Mouse (Mus musculus): ENCODE data around the gene Sash3. TPM values are rescaled to one million over a fixed set of nuclear protein-coding genes. Genes with fewer than 3 reads are reported as not detected.

Gene Sash3
- total RNA-seq, 2 experiments from 2014 or later: 1.5 to 1.8 TPM

DNA sequence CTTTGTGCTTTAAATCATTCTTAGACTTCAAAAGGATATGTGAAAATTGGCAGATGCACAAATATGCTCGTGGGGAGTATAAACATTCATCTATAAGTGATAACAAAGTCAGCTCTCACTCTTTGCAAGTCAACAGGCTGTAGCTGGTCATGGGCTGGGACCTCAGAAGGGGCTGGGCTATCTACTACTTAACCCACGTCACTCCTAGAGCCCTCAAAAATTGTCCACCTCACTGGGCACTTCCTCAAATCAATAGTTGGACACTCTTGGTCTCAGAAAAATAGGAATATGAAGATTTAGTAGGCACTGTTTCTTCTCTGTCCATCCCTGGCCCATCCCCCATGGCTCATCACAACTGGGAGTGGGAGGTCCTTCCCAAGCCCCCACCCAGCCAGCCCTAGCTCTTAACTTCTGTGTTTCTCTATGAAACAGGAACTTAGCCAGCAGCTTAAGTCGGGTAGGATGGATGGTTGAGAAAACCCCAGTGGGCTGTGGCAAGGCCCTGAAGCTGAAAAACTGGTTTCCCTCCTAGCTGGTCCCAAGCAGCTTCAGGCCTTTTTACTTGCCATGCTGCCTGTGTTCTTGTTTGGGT is 5.9 kb upstream of the Sash3 start:
- no peak for DNase-seq (ENCODE audit: low spot score in 2 of 2)

DNA sequence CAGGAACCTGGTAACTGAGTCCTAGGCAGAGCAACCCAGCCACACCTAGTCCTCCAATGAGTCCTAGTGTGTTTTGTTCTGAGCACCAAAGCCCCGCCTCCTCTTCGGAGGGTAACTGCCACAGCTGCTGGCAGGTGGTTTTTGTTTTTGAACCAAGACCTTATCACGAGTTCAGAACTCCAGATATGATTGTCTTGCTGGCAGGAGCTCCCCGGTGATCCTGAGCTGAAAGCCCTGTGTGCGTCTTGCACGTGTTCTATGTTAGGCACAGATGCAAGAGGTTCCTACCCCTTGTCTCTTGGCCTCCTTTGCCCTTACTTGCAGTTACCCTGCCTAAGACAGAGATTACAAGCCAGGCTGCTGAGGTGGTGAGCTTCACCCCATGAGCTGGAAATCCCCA is 4.8 kb upstream of the Sash3 start:
- DNase-seq (ENCODE audit: low spot score in 2 of 2): no peak

DNA sequence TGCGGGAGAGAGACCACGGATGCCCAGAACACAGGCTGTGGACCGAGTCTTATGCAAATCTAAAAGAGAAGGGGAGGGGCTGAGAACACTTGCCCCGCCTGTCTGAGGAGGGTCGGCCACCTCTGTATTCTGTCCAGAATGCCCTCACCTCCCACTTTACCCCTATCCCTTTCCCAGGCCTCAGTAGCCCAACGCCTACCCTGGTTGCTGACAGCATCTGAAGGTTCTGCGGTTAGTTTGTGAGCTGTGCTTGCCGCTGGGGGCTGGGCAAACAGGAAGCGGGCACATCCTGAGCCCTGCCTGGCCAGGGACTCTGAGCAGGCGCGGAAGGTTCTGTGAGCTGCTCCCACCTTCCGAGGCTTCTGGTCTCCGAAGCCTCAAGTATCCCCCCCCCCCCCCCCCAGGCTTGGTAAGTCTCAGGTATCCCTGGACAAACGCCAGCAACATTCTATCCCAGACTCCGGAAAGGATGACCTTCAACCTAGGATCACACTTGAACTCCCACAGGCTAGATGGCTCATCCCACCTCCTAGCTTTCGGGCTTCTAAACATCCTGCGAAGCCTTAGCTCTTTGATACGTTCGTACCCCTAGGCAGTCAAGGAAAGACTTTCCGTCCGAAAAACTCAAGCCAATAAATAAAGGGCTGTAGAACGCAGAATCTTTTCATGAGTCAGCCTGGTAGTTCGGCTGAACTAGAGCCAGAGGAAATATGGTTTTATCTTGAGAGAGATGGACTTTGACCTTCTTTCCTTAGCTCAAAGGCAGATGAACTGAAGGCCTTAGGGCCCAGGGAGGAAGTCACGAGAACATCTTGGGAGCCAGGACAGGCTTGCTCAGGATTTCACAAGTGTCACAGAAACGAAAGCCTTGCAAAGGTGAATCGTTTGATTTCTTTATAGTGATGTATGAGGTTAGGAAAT is 2.6 kb upstream of the Sash3 start:
- no peak for DNase-seq (ENCODE audit: low spot score in 2 of 2)

DNA sequence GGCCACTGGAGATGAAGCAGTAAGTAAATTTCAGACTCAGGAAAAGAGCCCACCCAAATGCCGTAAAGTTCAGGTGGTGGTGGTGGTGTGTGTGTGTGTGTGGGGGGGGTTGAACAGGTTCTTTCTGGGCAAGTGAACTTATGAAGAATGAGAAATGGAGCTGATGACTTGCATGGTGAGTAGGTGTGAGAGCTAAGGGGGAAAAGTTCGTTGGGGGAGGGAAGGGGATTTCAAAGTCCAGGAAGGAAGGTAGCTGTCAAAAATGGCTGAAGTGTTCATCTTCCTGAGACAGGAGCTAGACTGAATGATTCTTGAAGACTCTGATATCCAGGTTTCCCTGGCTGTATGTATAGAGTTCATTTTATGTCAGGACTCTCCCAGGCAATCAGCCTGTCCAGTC is 990 bp downstream of the Sash3 start:
- DNase-seq (ENCODE audit: low spot score in 2 of 2): no peak

DNA sequence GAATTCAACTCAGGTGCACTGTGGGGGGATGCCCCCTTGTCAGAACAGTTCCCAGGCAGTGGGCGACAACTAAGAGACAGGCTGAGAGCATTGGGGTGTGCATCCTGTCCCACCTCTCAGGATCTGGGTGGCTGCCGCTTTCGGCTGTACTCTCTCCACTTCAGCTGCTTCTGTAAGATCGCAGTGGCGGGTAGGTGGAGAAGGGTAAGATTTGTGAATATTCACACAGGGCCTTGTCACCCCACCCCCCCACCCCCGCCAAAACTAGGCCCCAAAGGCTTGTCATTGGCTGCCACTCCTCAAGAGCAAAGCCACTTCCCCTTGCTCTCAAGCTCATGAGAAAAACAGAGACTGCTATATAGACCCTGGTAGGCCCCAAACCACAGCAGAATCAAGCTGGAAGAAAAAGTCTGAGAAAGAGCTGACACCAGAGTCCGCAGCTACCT is 1.5 kb downstream of the Sash3 start:
- DNase-seq (ENCODE audit: low spot score in 2 of 2): no peak

DNA sequence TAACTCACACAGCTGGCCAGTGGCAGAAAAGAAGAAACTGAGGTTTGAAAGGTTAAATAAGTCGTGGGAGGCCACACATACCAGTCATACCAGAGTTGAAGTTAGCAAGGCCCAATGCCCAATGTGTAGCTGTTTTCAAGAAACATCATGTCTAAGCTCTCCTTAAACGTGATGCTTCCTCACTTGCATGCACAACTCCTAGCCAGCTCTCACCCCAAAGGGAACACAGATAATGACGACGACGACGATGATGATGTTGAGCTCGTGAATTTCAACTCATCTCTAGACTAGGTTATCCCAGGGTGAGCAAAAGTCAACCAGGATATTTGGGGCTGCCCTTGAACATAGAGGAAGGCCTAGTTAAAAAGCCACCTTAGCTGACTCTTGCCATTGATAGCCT is 5.9 kb downstream of the Sash3 start:
- DNase-seq (ENCODE audit: low spot score in 2 of 2): no peak

DNA sequence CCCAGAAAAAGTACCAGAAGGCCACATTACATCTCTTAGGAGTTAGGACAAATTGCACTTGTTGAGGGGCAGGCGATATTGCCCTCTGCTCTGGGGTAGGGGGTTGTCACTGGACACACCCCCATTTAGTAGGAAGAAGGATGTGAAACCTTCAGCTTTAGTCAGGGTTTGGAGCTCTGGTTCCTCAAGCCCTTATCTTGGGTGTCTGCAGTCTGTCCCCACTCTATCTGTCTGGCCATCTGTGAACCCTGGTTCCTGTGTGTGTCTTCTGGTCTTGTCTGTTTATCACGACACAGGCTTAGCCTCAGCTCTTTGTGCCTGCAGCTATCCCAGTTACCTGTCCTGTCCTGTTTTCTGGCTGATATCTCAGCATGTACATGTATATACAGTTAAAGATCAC is 7.2 kb downstream of the Sash3 start:
- no peak for DNase-seq (ENCODE audit: low spot score in 2 of 2)

DNA sequence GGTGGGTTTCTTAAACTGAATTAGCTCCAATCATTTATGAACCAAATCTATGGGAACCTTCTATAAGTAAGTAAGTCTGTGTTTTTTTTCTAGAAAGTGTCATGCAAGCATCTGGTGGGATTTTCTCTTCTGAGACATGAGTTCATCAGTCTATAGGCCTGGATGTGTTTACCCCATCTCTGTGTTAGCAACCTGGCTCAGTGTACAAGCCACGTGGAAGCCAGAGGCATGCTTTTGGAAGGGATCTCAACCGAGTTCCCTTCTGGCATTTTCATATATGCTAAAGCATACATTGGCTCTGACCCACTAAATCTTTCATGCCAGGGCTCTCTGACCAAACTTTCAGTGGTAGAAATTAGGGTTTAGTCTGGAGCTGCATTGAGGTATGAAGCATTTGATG is 7.7 kb downstream of the Sash3 start:
- no peak for DNase-seq (ENCODE audit: low spot score in 2 of 2)

DNA sequence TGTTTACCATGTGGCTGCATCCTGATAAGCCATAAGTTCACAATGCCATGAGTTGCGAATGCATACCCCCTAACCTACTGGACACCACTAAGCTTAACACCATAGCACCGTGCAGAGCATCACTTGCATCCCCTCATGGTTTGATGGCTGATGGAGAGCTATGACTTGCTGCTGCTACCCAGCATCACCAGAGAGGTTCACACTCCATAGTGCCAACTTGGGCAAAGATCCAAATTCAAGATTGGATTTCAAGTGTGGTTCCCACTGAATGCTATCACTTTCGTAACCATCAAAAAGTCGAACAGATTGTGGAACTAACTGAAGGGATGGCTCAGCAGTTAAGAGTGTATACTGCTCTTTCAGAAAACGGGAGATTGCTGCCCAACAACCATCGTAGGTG is 9.3 kb downstream of the Sash3 start:
- DNase-seq (ENCODE audit: low spot score in 2 of 2): no peak

DNA sequence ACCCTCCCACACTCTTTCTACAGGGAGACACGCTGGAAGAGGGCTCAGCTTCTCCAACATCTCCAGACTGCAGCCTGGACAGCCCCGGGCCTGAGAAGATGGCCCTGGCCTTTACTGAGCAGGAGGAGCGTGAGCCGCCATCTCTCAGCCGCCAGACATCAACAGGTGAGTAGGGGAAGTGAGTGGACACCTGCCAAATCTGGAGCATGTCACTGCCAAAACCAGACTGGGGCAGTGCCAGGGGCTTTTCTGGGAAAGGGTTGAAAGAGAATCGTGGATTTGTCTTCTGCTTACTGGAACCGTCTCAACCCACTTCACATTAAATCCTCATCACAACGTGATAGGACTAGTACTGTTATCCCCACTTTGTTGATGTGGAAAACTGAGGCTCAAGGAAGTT is 11.2 kb downstream of the Sash3 start:
- DNase-seq (ENCODE audit: low spot score in 2 of 2): no peak

DNA sequence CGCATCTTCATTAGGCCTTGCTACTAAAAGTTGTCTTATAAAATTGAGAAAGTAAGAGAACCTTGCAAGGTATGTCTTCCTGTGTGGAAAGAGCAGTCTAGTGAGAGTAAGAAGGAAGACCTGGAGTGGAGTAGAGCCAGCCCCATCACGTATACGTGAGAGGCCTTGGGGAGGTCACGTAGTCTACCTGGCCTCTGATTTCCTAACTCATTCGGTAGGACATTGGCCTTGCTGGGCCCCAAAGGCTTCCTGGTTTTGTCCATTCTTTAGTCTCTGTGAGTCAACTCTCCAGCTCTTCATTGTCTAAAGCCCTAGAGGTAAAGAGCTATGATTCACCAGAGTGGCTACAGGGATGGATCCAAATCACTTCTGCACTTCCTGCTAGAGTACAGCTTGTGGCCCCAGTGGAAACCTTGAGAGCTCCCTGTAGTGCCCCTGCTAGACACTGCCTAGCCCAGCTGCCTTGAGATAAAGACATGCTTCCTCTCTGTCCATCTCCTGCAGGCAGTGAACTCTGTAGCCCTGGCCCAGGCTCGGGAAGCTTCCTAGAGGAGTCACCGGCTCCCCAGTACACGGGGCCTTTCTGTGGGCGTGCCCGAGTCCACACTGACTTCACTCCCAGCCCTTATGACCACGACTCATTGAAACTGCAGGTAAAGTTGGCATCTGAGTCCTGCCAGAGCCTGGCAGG is 12.1 kb downstream of the Sash3 start:
- no peak for DNase-seq (ENCODE audit: low spot score in 2 of 2)

DNA sequence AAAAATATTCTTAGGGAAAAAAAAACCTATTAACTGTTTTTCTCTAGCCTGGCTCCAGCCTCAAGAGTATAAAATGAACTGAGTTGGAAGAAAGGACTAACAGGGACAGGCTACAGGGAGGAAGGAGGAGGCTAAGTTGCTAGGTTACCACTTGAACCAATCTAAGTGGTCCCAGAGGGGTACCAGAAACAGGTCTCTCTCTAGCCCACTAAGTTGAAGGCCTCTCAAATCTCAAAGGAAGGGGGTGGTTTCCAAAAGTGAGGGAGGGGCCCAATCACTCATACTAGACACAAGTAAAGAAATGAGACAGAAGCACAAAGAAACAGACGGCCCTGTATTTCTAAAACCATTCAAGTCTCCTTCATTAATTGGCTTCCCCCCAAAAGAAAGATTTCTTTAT is 23.7 kb downstream of the Sash3 start:
- DNase-seq (ENCODE audit: low spot score in 2 of 2): no peak

DNA sequence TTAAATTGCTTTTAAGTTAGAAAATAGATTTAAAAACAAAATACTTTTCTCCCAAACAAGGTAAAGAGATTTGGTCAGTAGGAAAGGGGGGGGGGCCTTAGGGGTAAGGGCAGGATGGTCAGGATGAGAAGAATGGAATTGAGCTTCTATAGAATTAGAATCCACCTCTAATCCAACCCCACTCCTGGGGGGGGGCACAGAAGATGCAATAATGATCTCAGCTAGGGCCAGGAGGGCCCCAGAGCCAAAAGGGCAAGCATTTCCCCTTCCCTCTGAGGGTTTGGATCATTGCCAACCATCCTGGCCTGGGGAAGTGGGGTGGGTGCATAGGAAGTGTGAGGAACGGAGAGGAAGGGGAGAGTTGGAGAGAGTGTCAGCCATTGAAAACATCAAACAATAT is 24.1 kb downstream of the Sash3 start:
- no peak for DNase-seq (ENCODE audit: low spot score in 2 of 2)

DNA sequence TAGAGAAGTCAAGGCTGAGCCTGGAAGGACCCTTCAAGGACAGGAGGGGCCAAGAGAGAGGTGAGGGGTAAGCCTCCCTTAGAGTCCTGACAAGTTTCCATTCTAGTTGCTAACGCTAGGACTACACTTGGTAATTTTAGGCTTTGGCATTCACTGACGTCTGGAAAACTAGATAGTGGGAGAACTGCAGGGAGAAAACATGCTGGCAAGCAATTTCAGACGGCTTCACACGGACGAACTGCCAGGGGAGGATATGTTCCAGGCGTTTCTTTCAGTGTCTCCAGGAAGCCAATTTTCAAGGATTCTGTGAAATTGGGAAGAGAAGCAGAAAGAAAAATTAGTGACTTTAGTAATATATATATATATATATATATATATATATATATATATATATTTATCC is 35.6 kb downstream of the Sash3 start:
- no peak for DNase-seq (ENCODE audit: low spot score in 2 of 2)

DNA sequence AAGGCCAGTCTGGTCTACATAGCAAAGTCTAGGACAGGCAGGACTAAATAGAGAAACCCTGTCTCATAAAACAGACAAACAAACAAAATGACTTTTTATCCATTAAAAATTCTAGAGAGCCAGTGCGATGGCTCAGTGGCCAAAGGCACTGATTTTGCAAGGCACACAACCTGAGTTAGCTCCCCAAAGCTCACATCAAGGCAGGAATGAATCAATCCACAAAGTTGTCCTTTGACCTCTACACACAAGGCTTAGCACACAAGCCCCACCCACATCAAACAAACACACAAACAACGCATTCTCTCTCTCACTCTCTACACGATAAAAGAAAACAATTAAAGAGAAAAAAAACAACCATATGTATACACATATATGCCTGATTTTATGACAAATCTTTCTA is 38.5 kb downstream of the Sash3 start:
- DNase-seq (ENCODE audit: low spot score in 2 of 2): no peak

DNA sequence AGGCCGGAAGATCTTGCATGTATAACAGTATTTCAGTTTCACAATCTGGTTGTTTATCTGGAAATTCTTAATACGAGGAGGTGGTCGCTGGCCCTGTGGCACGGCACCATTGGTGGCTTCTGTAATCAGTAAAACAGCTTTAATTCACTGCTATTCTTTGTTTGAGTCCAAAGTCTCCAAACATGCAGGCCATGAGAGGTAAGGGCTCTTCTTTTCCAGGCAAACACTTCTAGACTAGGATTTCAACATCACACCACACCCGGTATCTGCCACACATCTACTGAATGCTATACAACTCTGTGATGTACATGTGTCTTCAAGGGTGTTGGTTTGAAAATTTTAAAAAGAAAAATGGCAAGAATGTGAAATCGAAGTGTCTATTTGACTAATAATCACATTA is 45.0 kb downstream of the Sash3 start:
- DNase-seq (ENCODE audit: low spot score in 2 of 2): no peak

DNA sequence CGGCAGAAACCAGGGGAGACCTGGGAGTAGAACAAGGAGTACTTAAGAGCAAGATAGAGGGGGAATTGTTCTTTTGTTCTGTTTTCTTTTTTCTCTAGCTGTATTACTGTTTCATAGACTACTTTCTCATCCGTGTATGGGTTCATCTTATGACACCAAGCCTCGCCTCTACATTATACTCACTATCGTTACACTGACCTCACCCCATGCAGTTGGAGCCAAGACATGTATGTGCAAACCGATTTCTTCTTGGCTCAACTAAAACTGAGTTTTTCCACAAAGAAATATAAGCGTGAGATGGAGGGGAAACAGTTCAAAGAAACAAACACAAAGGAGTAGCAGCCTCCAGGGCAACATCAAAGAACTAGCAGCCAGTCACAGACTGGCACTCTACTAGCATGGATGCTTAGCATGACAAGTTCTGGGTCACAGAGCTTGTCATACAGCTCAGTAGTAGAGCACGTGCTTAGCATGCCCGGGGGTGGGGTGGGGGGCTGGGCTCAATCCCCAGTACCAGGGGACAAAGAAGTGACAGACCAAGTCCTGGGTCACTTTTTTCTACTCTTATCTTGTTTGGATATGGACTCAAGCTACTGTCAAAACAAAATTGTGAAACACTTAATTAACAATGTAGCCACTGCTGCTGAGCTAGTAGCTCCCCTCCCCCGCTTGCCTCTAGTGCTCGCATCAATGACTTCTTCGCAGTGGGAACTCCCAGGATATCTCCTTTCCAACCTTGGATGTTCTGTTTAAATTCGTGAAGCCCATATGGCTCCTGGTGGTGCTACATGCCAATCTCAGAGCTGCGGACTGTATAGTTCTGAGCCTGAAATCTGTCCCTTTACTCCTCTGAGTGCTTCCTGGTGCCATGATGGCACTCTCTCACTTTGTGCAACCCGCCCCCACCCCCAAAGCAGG is 47.3 kb downstream of the Sash3 start:
- no peak for DNase-seq (ENCODE audit: low spot score in 2 of 2)

DNA sequence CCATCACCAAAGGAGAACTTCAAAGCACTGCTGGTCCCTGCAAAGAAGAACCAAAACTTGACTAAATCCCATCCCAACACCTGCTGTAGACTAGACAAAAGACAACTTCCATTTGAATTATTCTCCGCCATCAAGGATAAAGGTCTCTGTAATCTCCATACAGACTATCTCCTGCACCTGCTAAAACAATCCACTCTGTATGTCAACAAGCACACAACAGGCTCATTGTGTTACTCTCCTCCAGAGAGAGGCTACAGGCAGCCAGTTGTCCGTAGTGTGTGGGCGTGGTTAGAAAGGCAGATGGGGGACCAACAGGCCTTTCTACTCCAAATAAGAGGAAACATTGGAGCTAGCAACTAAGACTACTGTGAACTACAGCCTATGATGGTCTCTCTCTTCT is 51.6 kb downstream of the Sash3 start:
- no peak for DNase-seq (ENCODE audit: low spot score in 2 of 2)

DNA sequence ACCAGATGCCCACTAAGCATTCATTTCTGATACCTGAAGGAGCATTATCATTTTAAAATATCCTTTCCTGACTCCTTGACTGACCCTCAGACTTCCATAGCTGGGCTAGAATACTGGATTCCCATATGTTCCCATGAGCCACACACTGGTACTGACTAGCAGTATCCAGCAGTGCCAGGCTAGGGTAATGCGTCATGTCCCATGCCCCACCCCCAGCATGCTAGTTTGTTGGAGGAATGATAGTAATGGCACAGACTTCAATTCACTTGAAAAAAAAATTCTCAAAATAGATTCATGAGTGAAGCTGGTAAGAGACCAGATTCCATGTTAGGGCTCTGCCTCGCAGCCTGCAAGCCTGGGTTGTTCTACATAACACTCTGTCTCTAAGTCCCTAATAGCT is 52.8 kb downstream of the Sash3 start:
- DNase-seq (ENCODE audit: low spot score in 2 of 2): no peak

DNA sequence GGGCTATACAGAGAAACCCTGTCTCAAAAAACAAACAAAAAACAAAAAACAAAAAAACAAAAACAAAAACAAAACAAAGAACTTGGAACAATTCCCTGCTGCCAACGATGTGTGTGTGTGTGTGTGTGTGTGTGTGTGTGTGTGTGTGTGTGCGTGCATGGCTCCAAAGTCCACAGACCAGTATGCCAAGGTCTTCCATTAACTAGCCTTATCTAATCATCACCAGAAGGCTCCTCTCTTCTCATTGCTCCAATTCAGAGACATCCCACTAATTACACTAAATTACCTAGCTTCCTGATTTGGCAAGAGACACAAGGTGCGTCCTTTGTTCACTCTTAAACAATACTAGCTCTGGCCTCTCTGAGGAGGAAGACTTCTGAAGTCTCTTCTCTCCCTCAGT is 54.5 kb downstream of the Sash3 start:
- DNase-seq (ENCODE audit: low spot score in 2 of 2): no peak

DNA sequence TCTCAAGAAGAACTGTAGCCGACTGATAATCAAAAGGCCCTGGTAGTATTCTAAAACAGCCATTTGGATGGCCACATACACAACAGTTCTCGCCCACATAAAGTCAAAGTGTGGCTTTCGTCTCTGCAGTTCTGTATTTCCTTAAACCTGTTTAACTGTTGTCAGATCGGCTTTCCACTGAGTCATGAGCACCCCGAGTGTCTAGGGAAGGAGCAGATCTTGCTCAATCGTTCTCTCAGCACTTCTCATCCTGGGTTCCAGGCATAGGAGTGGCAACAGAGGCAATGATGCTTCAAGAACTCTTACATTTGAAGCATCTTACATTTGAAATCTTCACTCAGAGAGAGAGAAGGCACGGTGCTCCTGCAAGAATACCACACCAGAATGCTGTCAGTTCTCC is 55.7 kb downstream of the Sash3 start:
- no peak for DNase-seq (ENCODE audit: low spot score in 2 of 2)

Measured in gastrocnemius, postnatal 4 days (tissue).